Mouse (Mus musculus) stomach, postnatal 0 days (tissue): ENCODE measurements at regions not wholly inside any gene's neighbourhood (a gene's known extent, or its start where the extent isn't known, plus 50 kb on each side); places are given as distances from the start of the nearest gene placed in this dataset.

ENCODE experiments used
- ATAC-seq: fragments of 200-750 bp; cut with Nextera tagmentation; 2 replicates; pipeline ENCODE4 v1.8.0; 2017; ENCODE audit not compliant: low FRiP score, low TSS enrichment
- DNase-seq: peaks from one replicate; pipeline ENCODE4 v3.0.0-alpha.2; 2016; ENCODE audit warnings: low spot score
- H3K27ac ChIP-seq: fragments of 300-500 bp; sonication (generic); replicated peaks from 2 replicates; pipeline ENCODE4 v1.5.1; 2014; ENCODE audit warnings: mild to moderate bottlenecking, control low read depth
- H3K27me3 ChIP-seq: fragments of 300-500 bp; sonication (generic); 2 replicates; pipeline ENCODE4 v1.6.1; 2014; ENCODE audit warnings: low read length; ENCODE audit not compliant: control insufficient read depth, insufficient read depth
- H3K36me3 ChIP-seq: fragments of 300-500 bp; sonication (generic); 2 replicates; pipeline ENCODE4 v1.6.1; 2014; ENCODE audit warnings: low read length, mixed read lengths; ENCODE audit not compliant: control insufficient read depth, insufficient read depth
- H3K4me1 ChIP-seq: fragments of 300-500 bp; sonication (generic); replicated peaks from 2 replicates; pipeline ENCODE4 v1.6.1; 2014; ENCODE audit warnings: antibody characterized with exemption; ENCODE audit not compliant: control insufficient read depth, insufficient read depth
- H3K4me2 ChIP-seq: fragments of 300-500 bp; sonication (generic); replicated peaks from 2 replicates; pipeline ENCODE4 v1.6.1; 2014; ENCODE audit warnings: low read depth, mild to moderate bottlenecking, control low read depth, moderate library complexity
- H3K4me3 ChIP-seq: fragments of 300-500 bp; sonication (generic); 2 replicates; pipeline ENCODE4 v1.5.1; 2014; ENCODE audit warnings: low read depth, low read length, control low read depth
- H3K9ac ChIP-seq: fragments of 300-500 bp; sonication (generic); 2 replicates; pipeline ENCODE4 v1.6.1; 2014; ENCODE audit warnings: mild to moderate bottlenecking, low read length, control low read depth, mixed read lengths
- H3K9me3 ChIP-seq: fragments of 300-500 bp; sonication (generic); 2 replicates; pipeline ENCODE4 v1.6.1; 2016; ENCODE audit warnings: low read length; ENCODE audit not compliant: control insufficient read depth
- CTCF ChIP-seq: IDR thresholded peaks from 2 replicates; pipeline ENCODE4 v1.5.1; 2016; ENCODE audit warnings: antibody characterized with exemption, low read depth, mild to moderate bottlenecking, moderate library complexity
- EP300 ChIP-seq: optimal IDR thresholded peaks from 2 replicates; pipeline ENCODE3; 2016; ENCODE audit warnings: antibody characterized with exemption

DNA sequence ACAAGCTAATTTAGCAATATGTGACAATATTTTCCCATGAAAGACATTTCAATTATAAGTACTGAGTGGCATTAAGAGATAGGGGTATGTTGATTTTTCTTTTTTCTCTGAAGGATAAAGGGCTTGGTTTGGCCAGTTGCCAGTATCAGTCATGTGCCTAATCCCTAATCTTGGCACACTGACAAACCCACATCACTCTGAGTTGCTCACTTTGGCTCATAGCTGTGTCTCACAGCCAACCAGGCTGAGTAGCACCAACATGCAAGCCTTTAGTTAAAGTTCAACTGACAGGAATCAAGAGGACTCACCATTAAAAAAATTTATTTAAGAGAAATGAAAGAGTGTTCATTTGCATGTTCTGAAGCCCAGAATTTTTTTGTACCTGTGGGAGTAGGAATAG, 1861.1 kb upstream of the Cntnap5a start:
- H3K9ac ChIP-seq = no peak overlapping the region
- no peaks in the 10 kb centered on the region for H3K36me3 ChIP-seq
- no peak overlapping the region for H3K4me2 ChIP-seq
- no peaks in the 10 kb centered on the region for H3K4me1 ChIP-seq
- ATAC-seq (no peak), DNase-seq (peak; percentile 14)
- H3K9me3 ChIP-seq = no peaks in the 10 kb centered on the region
- no peak for TF ChIP-seq CTCF
- TF ChIP-seq EP300 = no peak
- no peak overlapping the region for H3K27ac ChIP-seq
- no peak overlapping the region for H3K4me3 ChIP-seq
- H3K27me3 ChIP-seq = no peaks in the 10 kb centered on the region

DNA sequence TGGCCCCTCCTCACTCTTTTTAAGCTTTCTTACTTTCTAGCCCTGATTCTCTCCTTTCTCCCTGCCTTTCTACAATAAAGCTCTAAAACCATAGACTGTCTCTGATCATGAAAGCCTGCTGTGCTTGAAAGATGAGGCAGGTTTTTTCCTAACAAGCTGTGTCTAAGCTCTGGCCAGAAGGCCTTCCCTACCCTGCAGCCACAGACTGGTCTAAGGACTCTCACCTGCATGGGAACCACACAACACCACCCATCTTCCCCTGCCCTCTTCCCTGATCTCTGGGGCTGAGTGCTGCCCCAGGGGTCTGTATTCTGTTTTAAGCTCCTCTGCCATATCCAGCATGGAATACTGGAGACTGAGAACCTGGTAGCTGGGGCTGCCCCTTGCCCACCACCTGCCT, 1832.1 kb upstream of the Cntnap5a start:
- H3K4me3 ChIP-seq = no peak overlapping the region
- H3K4me1 ChIP-seq = no peaks in the 10 kb centered on the region
- ATAC-seq (no peak), DNase-seq (no peak)
- H3K36me3 ChIP-seq = no peaks in the 10 kb centered on the region
- no peaks in the 10 kb centered on the region for H3K27me3 ChIP-seq
- H3K4me2 ChIP-seq = no peak overlapping the region
- no peak overlapping the region for H3K27ac ChIP-seq
- H3K9ac ChIP-seq = no peak overlapping the region
- TF ChIP-seq CTCF = no peak
- no peak for TF ChIP-seq EP300
- no peaks in the 10 kb centered on the region for H3K9me3 ChIP-seq
